Mouse (Mus musculus): ENCODE results near the gene Dcun1d4. TPM values are rescaled to one million over a fixed set of nuclear protein-coding genes. Genes with fewer than 3 reads are reported as not detected.

Gene Dcun1d4
- total RNA-seq, 2 experiments from 2014 or later, result 116 to 120 TPM

DNA sequence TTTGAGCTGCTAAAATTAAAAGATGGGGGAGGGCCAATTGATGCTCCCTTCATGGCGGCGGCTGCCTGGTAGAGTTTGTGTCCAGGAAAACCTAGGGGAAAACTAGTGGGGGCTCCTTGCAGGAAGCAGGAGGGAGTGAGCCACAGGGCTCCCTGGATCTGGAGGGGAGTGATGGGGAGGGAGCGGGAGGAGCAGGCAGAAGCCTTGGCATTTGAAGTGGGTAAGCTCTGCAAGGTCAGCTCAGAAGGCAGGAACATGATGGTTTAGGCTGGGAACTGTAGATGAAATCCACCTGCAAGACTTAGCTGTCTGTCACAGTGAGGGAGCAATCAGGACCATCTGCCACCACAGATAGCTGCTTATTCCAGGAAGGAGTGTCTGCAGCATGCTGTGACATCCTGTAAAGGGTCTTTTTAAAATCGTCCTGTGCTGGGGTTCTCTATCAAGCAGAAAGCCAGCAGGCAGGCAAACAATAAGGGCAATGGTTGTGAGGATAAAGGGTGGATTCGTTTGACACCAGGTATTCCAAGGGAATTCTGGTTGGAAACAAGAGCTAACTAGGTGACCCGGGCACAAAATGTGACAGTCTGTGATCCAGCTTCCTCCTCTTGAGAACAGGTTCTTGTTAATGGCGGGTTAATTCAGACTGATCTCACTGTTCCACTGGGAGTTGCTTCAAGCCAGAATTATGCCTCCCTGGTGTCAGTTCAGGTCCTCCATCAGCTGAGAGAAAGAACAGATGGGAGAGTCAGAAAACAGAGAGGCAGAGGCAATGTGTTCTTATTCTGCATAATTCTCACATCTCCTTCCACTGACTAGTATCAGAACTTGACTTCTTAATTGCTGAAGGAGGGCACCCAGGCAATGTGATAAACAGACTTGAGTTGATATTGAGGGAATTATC lies 104.7 kb downstream of the Dcun1d4 start:
- peak; percentile 55 to 68 for DNase-seq (ENCODE audit: low spot score in 2 of 2)

- no peak for DNase-seq (ENCODE audit: low spot score in 2 of 2)
Observed at GRCm38 (mm10) chr5:73586597-73586996, 105.8 kb downstream of the Dcun1d4 start.

GRCm38 (mm10) chr5:73587119-73587518 lies 106.3 kb downstream of the Dcun1d4 start:
- DNase-seq (ENCODE audit: low spot score in 2 of 2), result no peak

- DNase-seq (ENCODE audit: low spot score in 2 of 2), result no peak
Observed at GRCm38 (mm10) chr5:73598943-73599695, 118.3 kb downstream of the Dcun1d4 start.

GRCm38 (mm10) chr5:73599991-73600390 lies 119.2 kb downstream of the Dcun1d4 start:
- DNase-seq (ENCODE audit: low spot score in 2 of 2), result no peak

GRCm38 (mm10) chr5:73601361-73601763 lies 120.6 kb downstream of the Dcun1d4 start:
- peak; percentile 48 to 80 for DNase-seq (ENCODE audit: low spot score in 2 of 2)

DNA sequence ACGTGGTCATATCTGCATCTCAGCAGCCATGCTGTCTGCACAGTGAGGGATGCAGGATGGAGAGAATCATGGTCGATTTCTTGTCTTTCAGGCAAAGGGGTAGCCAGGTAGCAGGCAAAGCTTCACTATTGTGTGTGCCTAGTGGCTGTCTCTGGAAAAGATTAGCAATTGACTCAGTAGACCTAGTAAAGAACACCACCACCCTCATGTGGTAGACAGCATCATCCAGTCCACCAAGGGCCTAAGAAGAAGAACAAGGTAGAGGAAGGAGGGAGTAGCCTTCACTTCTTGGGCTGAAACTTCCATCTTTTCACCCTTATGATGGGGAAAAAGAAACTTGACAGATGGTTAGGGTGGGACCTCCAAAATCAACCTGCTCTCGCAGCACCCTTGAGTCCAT lies 122.1 kb downstream of the Dcun1d4 start:
- DNase-seq (ENCODE audit: low spot score in 2 of 2), result no peak

GRCm38 (mm10) chr5:73604542-73604941 lies 123.7 kb downstream of the Dcun1d4 start:
- no peak for DNase-seq (ENCODE audit: low spot score in 2 of 2)

DNA sequence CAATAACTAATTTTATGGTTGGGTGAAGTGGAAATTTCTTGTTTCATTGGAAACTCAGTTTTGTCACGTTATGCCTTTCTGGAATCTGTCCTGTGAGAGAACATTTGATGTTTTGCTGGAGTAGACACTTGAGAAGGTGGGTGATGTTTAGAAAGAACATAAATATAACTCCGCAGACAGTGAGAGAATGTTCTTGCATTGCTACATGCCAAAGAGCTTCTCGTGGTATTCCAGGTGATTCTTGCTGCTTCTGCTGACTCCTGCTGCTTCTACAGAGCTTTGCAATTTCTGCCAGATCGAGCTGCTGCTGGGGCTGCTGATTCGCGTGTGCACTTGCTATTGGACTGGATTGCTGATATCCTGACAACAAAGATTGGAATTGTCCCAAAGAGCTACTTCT lies 124.2 kb downstream of the Dcun1d4 start:
- no peak for DNase-seq (ENCODE audit: low spot score in 2 of 2)

Other genes with a start within 250 kb of the Dcun1d4 start
- 10 to 100 TPM; 68.4 to 72.2 TPM for gene Fryl, start 224.4 kb upstream of the Dcun1d4 start, total RNA-seq (2021)
- gene Ociad1, start 188.2 kb upstream of the Dcun1d4 start, total RNA-seq (2021), result 100 to 1,000 TPM; 390 to 412 TPM
- gene Ociad2, start 140.0 kb upstream of the Dcun1d4 start, total RNA-seq (2021), result 100 to 1,000 TPM; 108 to 112 TPM
- gene Cwh43, start 74.9 kb upstream of the Dcun1d4 start, total RNA-seq (2021), result 1 to 10 TPM; 3.3 to 3.4 TPM
- not detected for gene Lrrc66, start 151.5 kb downstream of the Dcun1d4 start, total RNA-seq (2021)
- gene Sgcb, start 166.8 kb downstream of the Dcun1d4 start, total RNA-seq (2021), result 10 to 100 TPM; 59.4 to 60.5 TPM
- gene Spata18, start 170.4 kb downstream of the Dcun1d4 start, total RNA-seq (2021), result 1 to 10 TPM; 1.4 to 3.2 TPM

All from layer of hippocampus, postnatal 14 days (tissue).